Mouse (Mus musculus): Measurements from ENCODE around the gene Mfn2. TPM values are rescaled to one million over a fixed set of nuclear protein-coding genes. Genes with fewer than 3 reads are reported as not detected.

The Mfn2 gene
- polyA plus RNA-seq, 1 experiment from 2014 or later = 33.8 TPM

- DNase-seq (ENCODE audit: low spot score) (no peak), ATAC-seq (no peak)
- Histone ChIP-seq H3K27ac (ENCODE audit: low read depth, low read length) (no peak overlapping the region), H3K27me3 (replicated peaks; ENCODE audit: control insufficient read depth, insufficient read depth, low read length) (no peaks in the 10 kb centered on the region), H3K4me2 (ENCODE audit: low read length) (no peak overlapping the region), H3K4me1 (ENCODE audit: control insufficient read depth, insufficient read depth, low read length) (peaks cover 25% of the 10 kb centered on the region), H3K4me3 (ENCODE audit: low read depth, low read length) (no peak overlapping the region), H3K9me3 (replicated peaks; ENCODE audit: control insufficient read depth, low read length) (no peaks in the 10 kb centered on the region), H3K36me3 (ENCODE audit: control insufficient read depth, insufficient read depth, low read length) (0 out of 2 replicates have a peak, but pooled peaks cover 4% of the 10 kb centered on the region), H3K9ac (ENCODE audit: low read length) (no peak overlapping the region)
- 77% methylated on average over 14 of the region's 14 CpGs for WGBS
Measured at GRCm38 (mm10) chr4:147938148-147939096, 33.9 kb upstream of the Mfn2 start.

- H3K4me1 ChIP-seq (ENCODE audit: control insufficient read depth, insufficient read depth, low read length) = peaks cover 19% of the 10 kb centered on the region
- H3K36me3 ChIP-seq (ENCODE audit: control insufficient read depth, insufficient read depth, low read length) = no peaks in the 10 kb centered on the region
- no peak for ATAC-seq
- no peak overlapping the region for H3K4me3 ChIP-seq (ENCODE audit: low read depth, low read length)
- no peaks in the 10 kb centered on the region for H3K9me3 ChIP-seq (replicated peaks; ENCODE audit: control insufficient read depth, low read length)
- no peak overlapping the region for H3K4me2 ChIP-seq (ENCODE audit: low read length)
- DNase-seq (ENCODE audit: low spot score) = no peak
- no peak overlapping the region for H3K9ac ChIP-seq (ENCODE audit: low read length)
- H3K27me3 ChIP-seq (replicated peaks; ENCODE audit: control insufficient read depth, insufficient read depth, low read length) = no peaks in the 10 kb centered on the region
- no peak overlapping the region for H3K27ac ChIP-seq (ENCODE audit: low read depth, low read length)
- WGBS = 47% methylated on average over 5 of the region's 5 CpGs
Measured at GRCm38 (mm10) chr4:147937486-147937885, 33.0 kb upstream of the Mfn2 start.

- Histone ChIP-seq H3K4me1 (ENCODE audit: control insufficient read depth, insufficient read depth, low read length) (peaks cover 15% of the 10 kb centered on the region), H3K4me3 (ENCODE audit: low read depth, low read length) (peak overlapping the region; percentile 56), H3K27me3 (replicated peaks; ENCODE audit: control insufficient read depth, insufficient read depth, low read length) (no peaks in the 10 kb centered on the region), H3K9me3 (replicated peaks; ENCODE audit: control insufficient read depth, low read length) (no peaks in the 10 kb centered on the region), H3K27ac (ENCODE audit: low read depth, low read length) (no peak overlapping the region), H3K36me3 (ENCODE audit: control insufficient read depth, insufficient read depth, low read length) (no peaks in the 10 kb centered on the region), H3K4me2 (ENCODE audit: low read length) (peak overlapping the region; percentile 82), H3K9ac (ENCODE audit: low read length) (peak overlapping the region; percentile 66)
- DNase-seq (ENCODE audit: low spot score) (no peak), ATAC-seq (no peak)
- 39% methylated on average over 3 of the region's 3 CpGs for WGBS
Measured at GRCm38 (mm10) chr4:147937021-147937420, 32.5 kb upstream of the Mfn2 start.

- Histone ChIP-seq H3K27ac (ENCODE audit: low read depth, low read length) (no peak within 1 kb of the TSS; the same call in 1 of the 2 replicates), H3K4me1 (ENCODE audit: control insufficient read depth, insufficient read depth, low read length) (peaks cover 9% of the 10 kb centered on the region)
Measured at GRCm38 (mm10) chr4:147936331-147936954, 31.9 kb upstream of the Mfn2 start, which contains the start of gene Plod1. TSS of gene Plod1 (minus strand) at chr4:147936767.

GRCm38 (mm10) chr4:147935904-147936303, 31.4 kb upstream of the Mfn2 start:
- Histone ChIP-seq H3K27me3 (replicated peaks; ENCODE audit: control insufficient read depth, insufficient read depth, low read length) (no peaks in the 10 kb centered on the region), H3K4me1 (ENCODE audit: control insufficient read depth, insufficient read depth, low read length) (peaks cover 9% of the 10 kb centered on the region), H3K27ac (ENCODE audit: low read depth, low read length) (no peak overlapping the region), H3K4me2 (ENCODE audit: low read length) (peak overlapping the region; percentile 82), H3K4me3 (ENCODE audit: low read depth, low read length) (peak overlapping the region; percentile 56), H3K9ac (ENCODE audit: low read length) (peak overlapping the region; percentile 66; the same call in 1 of the 2 replicates), H3K36me3 (ENCODE audit: control insufficient read depth, insufficient read depth, low read length) (no peaks in the 10 kb centered on the region), H3K9me3 (replicated peaks; ENCODE audit: control insufficient read depth, low read length) (no peaks in the 10 kb centered on the region)
- ATAC-seq (no peak), DNase-seq (ENCODE audit: low spot score) (no peak)
- WGBS = 23% methylated on average over 9 of the region's 9 CpGs

More at GRCm38 (mm10) chr4:147936331-147936954, 31.9 kb upstream of the Mfn2 start, which contains the start of gene Plod1:
- under 1% methylated on average over 48 of the region's 51 CpGs for WGBS
- H3K4me3 ChIP-seq (ENCODE audit: low read depth, low read length) = peak within 1 kb of the TSS; percentile 56
- peak within 1 kb of the TSS; percentile 82 for H3K4me2 ChIP-seq (ENCODE audit: low read length)
- H3K9me3 ChIP-seq (replicated peaks; ENCODE audit: control insufficient read depth, low read length) = no peaks in the 10 kb centered on the region
- H3K9ac ChIP-seq (ENCODE audit: low read length) = peak within 1 kb of the TSS; percentile 66
- H3K27me3 ChIP-seq (replicated peaks; ENCODE audit: control insufficient read depth, insufficient read depth, low read length) = no peaks in the 10 kb centered on the region
- no peaks in the 10 kb centered on the region for H3K36me3 ChIP-seq (ENCODE audit: control insufficient read depth, insufficient read depth, low read length)
- peak; percentile 73 for DNase-seq (ENCODE audit: low spot score)
- ATAC-seq = peak; percentile 60

- DNase-seq (ENCODE audit: low spot score) = no peak
- Histone ChIP-seq H3K9me3 (replicated peaks; ENCODE audit: control insufficient read depth, low read length) (no peaks in the 10 kb centered on the region), H3K4me2 (ENCODE audit: low read length) (no peak overlapping the region), H3K4me3 (ENCODE audit: low read depth, low read length) (no peak overlapping the region), H3K27ac (ENCODE audit: low read depth, low read length) (no peak overlapping the region), H3K36me3 (ENCODE audit: control insufficient read depth, insufficient read depth, low read length) (no peaks in the 10 kb centered on the region), H3K9ac (ENCODE audit: low read length) (no peak overlapping the region), H3K27me3 (replicated peaks; ENCODE audit: control insufficient read depth, insufficient read depth, low read length) (no peaks in the 10 kb centered on the region), H3K4me1 (ENCODE audit: control insufficient read depth, insufficient read depth, low read length) (peaks cover under 1% of the 10 kb centered on the region; the same call in 1 of the 2 replicates)
- WGBS = 82% methylated on average over 4 of the region's 4 CpGs
- ATAC-seq = no peak
Measured at GRCm38 (mm10) chr4:147934611-147935010, 30.1 kb upstream of the Mfn2 start.

GRCm38 (mm10) chr4:147934134-147934533, 29.6 kb upstream of the Mfn2 start:
- Histone ChIP-seq H3K27me3 (replicated peaks; ENCODE audit: control insufficient read depth, insufficient read depth, low read length) (no peaks in the 10 kb centered on the region), H3K9ac (ENCODE audit: low read length) (no peak overlapping the region), H3K4me3 (ENCODE audit: low read depth, low read length) (no peak overlapping the region), H3K4me2 (ENCODE audit: low read length) (no peak overlapping the region), H3K27ac (ENCODE audit: low read depth, low read length) (no peak overlapping the region), H3K4me1 (ENCODE audit: control insufficient read depth, insufficient read depth, low read length) (no peaks in the 10 kb centered on the region; the same call in 1 of the 2 replicates), H3K36me3 (ENCODE audit: control insufficient read depth, insufficient read depth, low read length) (no peaks in the 10 kb centered on the region), H3K9me3 (replicated peaks; ENCODE audit: control insufficient read depth, low read length) (no peaks in the 10 kb centered on the region)
- ATAC-seq = no peak
- 57% methylated on average over 3 of the region's 3 CpGs for WGBS
- no peak for DNase-seq (ENCODE audit: low spot score)

GRCm38 (mm10) chr4:147930946-147931345, 26.4 kb upstream of the Mfn2 start:
- 93% methylated on average over 14 of the region's 14 CpGs for WGBS

More at GRCm38 (mm10) chr4:147930946-147931345, 26.4 kb upstream of the Mfn2 start:
- Histone ChIP-seq H3K4me1 (ENCODE audit: control insufficient read depth, insufficient read depth, low read length) (no peaks in the 10 kb centered on the region), H3K9ac (ENCODE audit: low read length) (no peak overlapping the region), H3K4me2 (ENCODE audit: low read length) (no peak overlapping the region), H3K36me3 (ENCODE audit: control insufficient read depth, insufficient read depth, low read length) (no peaks in the 10 kb centered on the region), H3K27me3 (replicated peaks; ENCODE audit: control insufficient read depth, insufficient read depth, low read length) (no peaks in the 10 kb centered on the region), H3K27ac (ENCODE audit: low read depth, low read length) (no peak overlapping the region), H3K4me3 (ENCODE audit: low read depth, low read length) (no peak overlapping the region), H3K9me3 (replicated peaks; ENCODE audit: control insufficient read depth, low read length) (no peaks in the 10 kb centered on the region)
- ATAC-seq (no peak), DNase-seq (ENCODE audit: low spot score) (no peak)

Measured in forebrain, embryonic 14.5 days (tissue).